Mouse (Mus musculus) heart, embryonic 13.5 days (tissue): ENCODE data around the gene Abcc4. TPM values are rescaled to one million over a fixed set of nuclear protein-coding genes. Genes with fewer than 3 reads are reported as not detected.
A peak's percentile ranks its signal among the peaks of the same experiment; 100 is the strongest.
"Not testable (repeated sequence)": the region's sequence is repeated elsewhere in the genome, so short reads cannot be mapped to it uniquely, and the experiment has no call there.

Experiments
- ATAC-seq: fragments of 200-750 bp; cut with Nextera tagmentation; 2 replicates; pipeline ENCODE4 v1.8.0; 2017; ENCODE audit warnings: moderate TSS enrichment; ENCODE audit not compliant: insufficient number of reproducible peaks, low FRiP score, low TSS enrichment; ENCODE audit errors: extremely low read depth
- H3K27ac ChIP-seq: fragments of 300-500 bp; sonication (generic); replicated peaks from 2 replicates; pipeline ENCODE4 v1.5.1; 2015; ENCODE audit warnings: moderate library complexity, mild to moderate bottlenecking, inconsistent platforms
- H3K27me3 ChIP-seq: fragments of 300-500 bp; sonication (generic); replicated peaks from 2 replicates; pipeline ENCODE4 v1.6.1; 2015; ENCODE audit warnings: mild to moderate bottlenecking, inconsistent platforms
- H3K36me3 ChIP-seq: fragments of 300-500 bp; sonication (generic); 2 replicates; pipeline ENCODE4 v1.6.1; 2015; ENCODE audit warnings: mild to moderate bottlenecking, inconsistent platforms
- H3K4me1 ChIP-seq: fragments of 300-500 bp; sonication (generic); 2 replicates; pipeline ENCODE4 v1.6.1; 2015; ENCODE audit warnings: inconsistent platforms
- H3K4me2 ChIP-seq: fragments of 300-500 bp; sonication (generic); 2 replicates; pipeline ENCODE4 v1.6.1; 2015; ENCODE audit warnings: inconsistent platforms, mild to moderate bottlenecking, moderate library complexity
- H3K4me3 ChIP-seq: fragments of 300-500 bp; sonication (generic); 2 replicates; pipeline ENCODE4 v1.5.1; 2015; ENCODE audit warnings: moderate library complexity, mild to moderate bottlenecking, inconsistent platforms
- H3K9ac ChIP-seq: fragments of 300-500 bp; sonication (generic); 2 replicates; pipeline ENCODE4 v1.6.1; 2015; ENCODE audit warnings: inconsistent platforms, mild to moderate bottlenecking, moderate library complexity
- H3K9me3 ChIP-seq: fragments of 300-500 bp; sonication (generic); 2 replicates; pipeline ENCODE4 v1.6.1; 2016; ENCODE audit warnings: inconsistent platforms
- whole genome bisulfite sequencing: fragments of 180-500 bp; shearing (Covaris S2); methylation state at CpG from one replicate; pipeline ENCODE4 v1.1.7; 2015; ENCODE audit warnings: mixed read lengths; 5-methylcytosine and 5-hydroxymethylcytosine counted together
- polyA plus RNA-seq: library from polyadenylated mRNA; unstranded; fragments of >200 nt; fragmentation: Nextera tagmentation; extraction: Ambion mirVana; gene quantifications from 2 replicates; pipeline ENCODE4 v1.2.1, GENCODE M21; 2015

The Abcc4 gene
- polyA plus RNA-seq, 1 experiment from 2014 or later: 1.8 TPM

GRCm38 (mm10) chr14:118514280-118515031 lies 191.6 kb downstream of the Abcc4 start:
- WGBS: 69% methylated on average over 9 of the region's 9 CpGs
- H3K4me3 ChIP-seq: no peak overlapping the region
- H3K9ac ChIP-seq: no peak overlapping the region
- H3K4me2 ChIP-seq: no peak overlapping the region
- no peaks in the 10 kb centered on the region for H3K4me1 ChIP-seq
- no peaks in the 10 kb centered on the region for H3K9me3 ChIP-seq
- H3K36me3 ChIP-seq: no peaks in the 10 kb centered on the region
- H3K27me3 ChIP-seq: no peaks in the 10 kb centered on the region
- H3K27ac ChIP-seq: no peak overlapping the region
- no peak for ATAC-seq

DNA sequence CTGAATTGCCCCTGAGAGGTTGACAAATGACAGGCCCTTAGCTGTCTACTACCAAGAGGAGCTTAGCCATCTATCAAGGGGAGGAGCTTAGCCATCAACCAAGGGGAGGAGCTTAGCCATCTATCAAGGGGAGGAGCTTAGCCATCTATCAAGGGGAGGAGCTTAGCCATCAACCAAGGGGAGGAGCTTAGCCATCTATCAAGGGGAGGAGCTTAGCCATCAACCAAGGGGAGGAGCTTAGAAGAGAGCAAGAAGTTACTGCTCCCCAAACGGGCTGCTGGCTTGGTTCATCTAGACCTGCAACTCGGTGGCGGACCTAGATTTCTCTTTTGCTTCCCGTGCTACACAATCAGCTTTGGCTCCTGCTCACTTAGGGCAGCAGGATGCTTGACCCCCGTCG lies 194.3 kb downstream of the Abcc4 start:
- H3K9me3 ChIP-seq, H3K4me3 ChIP-seq, ATAC-seq, H3K36me3 ChIP-seq, H3K4me1 ChIP-seq, H3K9ac ChIP-seq, H3K27ac ChIP-seq, H3K4me2 ChIP-seq, H3K27me3 ChIP-seq: not testable (repeated sequence)
- 85% methylated on average over 6 of the region's 6 CpGs for WGBS

GRCm38 (mm10) chr14:118510793-118511192 lies 195.2 kb downstream of the Abcc4 start:
- ATAC-seq: no peak
- Histone ChIP-seq H3K27me3 (no peaks in the 10 kb centered on the region), H3K4me1 (peaks cover 7% of the 10 kb centered on the region), H3K9ac (no peak overlapping the region), H3K9me3 (no peaks in the 10 kb centered on the region), H3K4me3 (no peak overlapping the region), H3K4me2 (no peak overlapping the region), H3K36me3 (no peaks in the 10 kb centered on the region), H3K27ac (no peak overlapping the region)
- 78% methylated on average over 2 of the region's 2 CpGs for WGBS

DNA sequence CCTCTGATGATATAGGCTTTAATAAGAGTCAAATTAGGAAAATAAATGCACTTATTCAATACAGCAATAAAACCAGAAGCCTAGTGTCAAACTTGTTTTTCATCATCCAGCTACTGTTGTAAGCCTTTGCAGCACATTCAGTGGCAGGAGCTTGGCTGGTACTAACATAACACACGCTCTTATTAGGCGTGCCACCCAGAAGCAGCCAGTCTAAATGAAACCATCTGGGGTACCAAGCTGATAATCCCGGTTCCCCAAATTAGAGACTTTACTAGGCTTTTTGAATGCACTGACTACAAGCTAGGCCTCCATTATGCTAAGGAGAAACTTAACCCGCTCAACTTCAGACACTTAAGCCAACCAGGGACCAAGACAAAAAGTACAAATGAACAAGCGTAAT lies 195.8 kb downstream of the Abcc4 start:
- Histone ChIP-seq H3K4me1 (peaks cover 7% of the 10 kb centered on the region), H3K4me2 (no peak overlapping the region), H3K27ac (no peak overlapping the region), H3K27me3 (no peaks in the 10 kb centered on the region), H3K36me3 (no peaks in the 10 kb centered on the region), H3K4me3 (no peak overlapping the region), H3K9me3 (no peaks in the 10 kb centered on the region), H3K9ac (no peak overlapping the region)
- 80% methylated on average over 5 of the region's 5 CpGs for WGBS
- no peak for ATAC-seq

GRCm38 (mm10) chr14:118507829-118508228 lies 198.2 kb downstream of the Abcc4 start:
- H3K4me3 ChIP-seq: no peak overlapping the region
- no peak overlapping the region for H3K4me2 ChIP-seq
- no peak for ATAC-seq
- no peak overlapping the region for H3K27ac ChIP-seq
- H3K4me1 ChIP-seq: peaks cover 7% of the 10 kb centered on the region
- H3K9ac ChIP-seq: no peak overlapping the region
- 85% methylated on average over 14 of the region's 14 CpGs for WGBS
- H3K36me3 ChIP-seq: no peaks in the 10 kb centered on the region
- no peaks in the 10 kb centered on the region for H3K27me3 ChIP-seq
- no peaks in the 10 kb centered on the region for H3K9me3 ChIP-seq

DNA sequence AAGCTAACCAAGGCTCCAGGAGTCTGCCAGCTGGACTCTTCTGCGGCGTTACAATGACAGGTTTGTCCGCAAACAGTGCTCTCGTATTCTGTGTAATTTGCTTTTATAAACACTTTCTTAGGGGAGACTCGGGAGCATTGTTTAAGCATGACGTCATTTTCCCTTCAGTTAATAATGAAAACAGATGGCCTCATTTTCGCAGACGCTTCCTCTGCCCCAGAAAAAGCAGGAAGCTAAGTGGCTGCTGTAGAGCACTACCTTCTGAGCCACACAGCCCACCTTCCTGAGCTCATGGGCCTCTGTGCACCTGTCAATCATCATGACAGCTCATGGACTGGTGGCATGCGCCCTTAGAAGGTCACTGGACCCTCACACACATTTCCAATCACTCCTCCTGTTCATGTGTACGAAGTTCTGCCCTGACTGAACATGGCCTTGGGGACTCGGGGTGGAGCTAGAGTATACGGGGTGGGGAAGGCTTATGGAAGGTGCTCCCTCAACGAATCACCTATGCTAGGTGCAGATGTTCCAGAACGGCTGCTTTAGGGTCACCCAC lies 199.3 kb downstream of the Abcc4 start:
- 52% methylated on average over 14 of the region's 14 CpGs for WGBS
- no peaks in the 10 kb centered on the region for H3K27me3 ChIP-seq
- no peak for ATAC-seq

DNA sequence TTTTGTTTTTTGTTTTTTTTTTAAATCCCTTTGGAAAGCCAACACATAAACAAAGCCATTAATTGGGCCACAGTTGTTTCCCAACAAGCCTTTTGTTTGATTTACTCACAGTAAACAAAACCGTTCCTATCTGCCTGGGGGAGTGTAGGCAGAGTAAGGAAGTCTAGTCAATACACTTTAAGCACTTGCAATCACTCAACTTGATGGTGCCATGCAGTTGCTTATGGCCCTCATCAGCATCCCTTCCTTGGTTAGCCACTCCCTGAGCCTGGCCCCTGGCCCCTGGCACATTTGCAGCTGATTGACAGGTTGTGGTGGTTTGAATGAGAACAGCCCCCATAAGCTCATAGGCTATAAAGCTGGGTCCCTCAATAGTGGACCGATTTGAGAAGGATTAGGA lies 209.3 kb downstream of the Abcc4 start:
- Histone ChIP-seq H3K27ac (no peak overlapping the region), H3K4me3 (no peak overlapping the region), H3K36me3 (no peaks in the 10 kb centered on the region), H3K4me2 (no peak overlapping the region), H3K9me3 (0 out of 2 replicates have a peak, but pooled peaks cover 3% of the 10 kb centered on the region), H3K4me1 (no peaks in the 10 kb centered on the region), H3K9ac (no peak overlapping the region), H3K27me3 (no peaks in the 10 kb centered on the region)
- no peak for ATAC-seq
- 75% methylated on average over 2 of the region's 2 CpGs for WGBS

More for the DNA sequence above, 199.3 kb downstream of the Abcc4 start:
- Histone ChIP-seq H3K9ac (no peak overlapping the region), H3K36me3 (no peaks in the 10 kb centered on the region), H3K4me3 (no peak overlapping the region), H3K27ac (0 out of 2 replicates have a peak overlapping the region, but pooled peaks have one; percentile 24), H3K4me2 (peak overlapping the region; percentile 38), H3K9me3 (no peaks in the 10 kb centered on the region), H3K4me1 (peaks cover 7% of the 10 kb centered on the region)

DNA sequence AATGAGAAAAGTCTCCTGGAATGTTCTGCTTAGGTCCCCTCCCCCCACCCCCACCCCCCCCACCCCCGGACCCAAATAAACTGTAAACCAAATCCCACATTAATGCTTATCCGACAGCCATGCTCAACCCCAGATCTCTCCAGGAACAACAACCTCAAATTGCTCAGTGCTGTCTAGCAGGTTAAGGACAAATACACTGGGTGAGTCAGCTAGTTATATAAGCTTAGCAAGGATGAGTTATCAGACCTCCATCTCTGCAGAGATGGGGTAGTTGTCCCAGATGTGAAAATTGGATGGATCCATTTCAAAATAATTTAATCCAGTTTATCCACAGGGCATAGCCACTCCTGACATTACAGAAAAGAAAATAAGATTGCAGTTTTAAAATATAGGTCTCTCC lies 210.6 kb downstream of the Abcc4 start:
- no peak for ATAC-seq
- no peak overlapping the region for H3K27ac ChIP-seq
- WGBS: 79% methylated on average over 2 of the region's 2 CpGs
- H3K36me3 ChIP-seq: no peaks in the 10 kb centered on the region
- H3K4me2 ChIP-seq: no peak overlapping the region
- no peak overlapping the region for H3K4me3 ChIP-seq
- no peak overlapping the region for H3K9ac ChIP-seq
- no peaks in the 10 kb centered on the region for H3K27me3 ChIP-seq
- H3K4me1 ChIP-seq: no peaks in the 10 kb centered on the region
- 0 out of 2 replicates have a peak, but pooled peaks cover 3% of the 10 kb centered on the region for H3K9me3 ChIP-seq

- ATAC-seq: no peak
Observed at GRCm38 (mm10) chr14:118491708-118492107, 214.3 kb downstream of the Abcc4 start.

DNA sequence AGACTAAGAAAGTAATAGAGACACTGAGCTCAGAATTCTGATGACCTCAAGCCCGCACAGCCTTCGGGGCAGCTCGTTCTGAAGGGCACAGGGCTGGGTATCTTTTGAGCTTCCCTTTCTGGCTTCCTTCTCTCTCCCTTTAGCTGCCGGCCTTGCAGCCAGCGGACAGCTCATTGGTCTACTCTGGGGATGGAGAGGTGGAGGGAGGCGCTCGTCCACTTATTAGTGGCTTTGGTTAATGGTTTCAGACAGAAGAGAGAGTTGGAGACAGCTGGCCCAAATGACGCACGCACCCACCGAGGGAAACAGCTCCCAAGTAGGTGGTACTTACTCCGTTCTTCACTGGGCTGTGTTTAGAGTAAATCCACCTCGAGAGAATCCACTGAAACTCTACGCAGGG lies 214.7 kb downstream of the Abcc4 start:
- H3K27ac ChIP-seq: no peak overlapping the region
- no peak for ATAC-seq
- H3K36me3 ChIP-seq: no peaks in the 10 kb centered on the region
- WGBS: 41% methylated on average over 13 of the region's 13 CpGs
- no peaks in the 10 kb centered on the region for H3K27me3 ChIP-seq
- no peak overlapping the region for H3K9ac ChIP-seq
- no peaks in the 10 kb centered on the region for H3K9me3 ChIP-seq
- H3K4me1 ChIP-seq: no peaks in the 10 kb centered on the region
- H3K4me3 ChIP-seq: no peak overlapping the region
- peak overlapping the region; percentile 24; the same call in 1 of the 2 replicates for H3K4me2 ChIP-seq

More at GRCm38 (mm10) chr14:118491708-118492107, 214.3 kb downstream of the Abcc4 start:
- Histone ChIP-seq H3K27ac (no peak overlapping the region), H3K4me1 (no peaks in the 10 kb centered on the region), H3K4me3 (no peak overlapping the region), H3K4me2 (no peak overlapping the region), H3K9me3 (no peaks in the 10 kb centered on the region), H3K27me3 (no peaks in the 10 kb centered on the region), H3K9ac (no peak overlapping the region), H3K36me3 (no peaks in the 10 kb centered on the region)
- WGBS: 86% methylated on average over 6 of the region's 6 CpGs

DNA sequence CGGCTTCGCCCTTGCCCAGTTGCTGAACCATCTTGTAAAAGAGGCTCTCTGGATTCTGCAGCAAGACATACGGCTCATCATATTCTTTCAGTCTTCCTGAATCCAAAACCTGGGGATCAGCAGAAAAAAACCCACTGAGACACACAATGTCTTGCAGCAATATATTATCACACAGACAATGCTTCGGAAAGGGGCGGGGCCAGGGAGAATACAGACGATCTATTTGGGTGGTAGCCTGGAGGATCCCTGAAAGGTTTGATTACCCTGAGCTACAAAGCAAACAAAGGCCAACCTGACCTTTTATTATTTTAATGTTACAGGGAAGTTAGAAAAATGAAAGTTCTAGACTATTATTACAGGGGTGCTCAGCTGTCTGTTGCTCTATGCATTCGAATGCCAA lies 215.5 kb downstream of the Abcc4 start:
- no peaks in the 10 kb centered on the region; the same call in 1 of the 2 replicates for H3K9me3 ChIP-seq
- WGBS: 78% methylated on average over 7 of the region's 7 CpGs
- no peaks in the 10 kb centered on the region for H3K4me1 ChIP-seq
- no peak for ATAC-seq
- H3K9ac ChIP-seq: no peak overlapping the region
- no peaks in the 10 kb centered on the region for H3K27me3 ChIP-seq
- H3K4me3 ChIP-seq: no peak overlapping the region
- H3K27ac ChIP-seq: no peak overlapping the region
- H3K36me3 ChIP-seq: no peaks in the 10 kb centered on the region
- H3K4me2 ChIP-seq: no peak overlapping the region

DNA sequence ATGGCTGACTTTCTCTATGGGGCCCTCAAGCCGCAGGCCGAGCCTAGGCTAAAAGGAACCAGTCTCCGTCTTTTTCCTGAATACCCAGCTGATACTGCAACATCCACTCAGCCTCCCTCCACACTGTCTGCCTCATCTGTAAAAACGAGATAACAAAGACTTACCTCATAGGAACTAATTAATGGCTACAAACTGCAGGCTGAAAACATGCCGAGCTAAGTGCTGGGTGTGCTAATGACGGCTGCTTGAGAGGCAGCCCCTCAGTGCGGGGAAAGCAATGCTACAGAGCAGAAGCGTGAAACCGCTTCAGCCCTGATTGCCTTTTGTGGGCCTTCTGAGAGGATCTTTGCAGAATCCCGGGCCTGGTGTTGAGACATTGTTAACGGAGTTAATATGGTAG lies 219.7 kb downstream of the Abcc4 start:
- no peaks in the 10 kb centered on the region for H3K4me1 ChIP-seq
- H3K36me3 ChIP-seq: no peaks in the 10 kb centered on the region
- H3K9me3 ChIP-seq: no peaks in the 10 kb centered on the region; the same call in 1 of the 2 replicates
- H3K9ac ChIP-seq: no peak overlapping the region
- no peak for ATAC-seq
- 53% methylated on average over 11 of the region's 11 CpGs for WGBS
- no peaks in the 10 kb centered on the region for H3K27me3 ChIP-seq
- H3K27ac ChIP-seq: no peak overlapping the region
- H3K4me2 ChIP-seq: no peak overlapping the region
- H3K4me3 ChIP-seq: no peak overlapping the region
